Mouse (Mus musculus) layer of hippocampus, adult 18-20 months (tissue): ENCODE results near the gene Olfr1276. TPM values are rescaled to one million over a fixed set of nuclear protein-coding genes. Genes with fewer than 3 reads are reported as not detected.

Experiments used
- DNase-seq, 2 experiments: peaks; one replicate each; pipeline ENCODE4 v3.0.0; 2022; ENCODE audit warnings: low spot score in 2 of 2
- long read RNA-seq: library from polyadenylated mRNA; stranded (forward); transcript quantifications from one replicate; pipeline ENCODE4 v2.0.0, GENCODE M21; 2021
- total RNA-seq, 2 experiments: library from RNA; stranded (reverse); gene quantifications; 2 replicates each; pipeline ENCODE4 v1.2.3; 2021

Gene Olfr1276
- not detected for total RNA-seq
- long read RNA-seq, result 0 reads

- DNase-seq, result no peak
Observed at GRCm38 (mm10) chr2:111254216-111254615, at the start of gene Olfr1276. Olfr1276 (plus strand) TSS chr2:111254516.

DNA sequence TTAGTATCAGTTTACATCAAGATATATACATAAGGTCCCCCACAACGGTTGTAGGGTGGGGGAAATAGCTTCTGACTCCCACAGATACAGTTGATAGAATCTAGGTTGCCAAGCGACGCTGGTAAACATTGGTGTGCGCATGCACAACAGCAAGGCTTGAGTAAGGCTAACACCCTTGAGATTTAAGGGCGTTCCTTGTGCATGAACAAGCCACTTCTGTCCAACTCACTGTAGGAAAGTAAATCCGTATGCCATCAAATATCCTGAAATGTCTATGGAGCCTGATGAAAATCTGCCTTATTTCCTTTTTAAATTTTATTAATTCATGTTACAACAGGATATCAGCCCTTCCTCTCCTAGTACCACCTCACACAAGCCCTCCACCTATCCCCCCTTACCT lies 24.8 kb upstream of the Olfr1276 start, which contains the start of gene 4930430A15Rik:
Gene 4930430A15Rik, minus strand, starts transcription at position 101 of the 400 bp plus-strand sequence.
- no peak for DNase-seq

DNA sequence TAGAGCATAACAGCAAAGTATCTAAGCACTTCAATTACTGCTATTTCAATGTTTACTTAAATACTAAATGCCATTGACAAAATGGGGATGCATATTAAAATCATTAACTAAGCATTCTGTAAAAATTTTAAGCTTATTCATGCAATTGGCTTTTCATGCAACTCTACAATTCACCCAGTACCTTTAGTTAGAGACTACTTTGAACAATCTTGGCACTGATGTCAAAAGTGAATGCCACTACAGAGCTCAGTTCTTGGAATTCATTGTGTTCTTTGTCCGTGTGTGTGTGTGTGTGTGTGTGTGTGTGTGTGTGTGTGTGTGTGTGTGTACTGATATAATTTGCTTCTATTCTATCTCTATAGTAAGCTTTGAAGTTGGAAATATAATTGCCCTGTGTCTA lies 19.1 kb upstream of the Olfr1276 start, which contains the start of gene Olfr1275:
Gene Olfr1275, minus strand, starts transcription at position 101 of the 400 bp plus-strand sequence.
- DNase-seq, result no peak

GRCm38 (mm10) chr2:111274006-111274405 lies 19.7 kb downstream of the Olfr1276 start, which contains the start of gene Olfr1277:
Olfr1277 (minus strand) TSS chr2:111274106.
- no peak for DNase-seq

DNA sequence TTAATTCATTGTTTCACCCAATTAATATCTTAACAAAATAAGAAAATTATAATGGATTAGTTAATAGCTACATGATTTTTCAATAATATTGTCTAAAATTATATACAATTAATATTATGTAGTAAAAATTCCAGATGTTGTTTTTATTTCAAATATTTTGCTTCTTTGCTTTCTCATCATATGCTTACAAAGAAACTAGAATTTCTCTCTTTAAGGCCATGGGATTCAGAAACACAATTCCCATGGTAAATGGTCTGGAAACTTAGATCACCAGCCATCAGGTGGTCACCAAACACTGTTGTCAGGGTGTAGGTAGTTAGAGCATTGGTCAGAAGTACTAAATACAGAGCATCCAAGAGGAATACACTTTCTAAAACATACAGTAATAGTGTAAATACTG lies 35.5 kb downstream of the Olfr1276 start, which contains the start of gene Olfr1278:
Gene Olfr1278, plus strand, starts transcription at position 301 of the 400 bp plus-strand sequence.
- no peak for DNase-seq

GRCm38 (mm10) chr2:111298541-111298940 lies 44.2 kb downstream of the Olfr1276 start:
- DNase-seq, result no peak

- no peak for DNase-seq
Observed at GRCm38 (mm10) chr2:111300374-111300773, 46.1 kb downstream of the Olfr1276 start, which contains the start of gene Olfr1279. Olfr1279 (plus strand) TSS chr2:111300635.

Other genes starting within 250 kb of the Olfr1276 start
- gene Gm13941, start 148.5 kb upstream of the Olfr1276 start, total RNA-seq, result not detected
- gene Gm15130, start 101.6 kb upstream of the Olfr1276 start, total RNA-seq, result not detected
- not detected for gene 4930430A15Rik, start 24.9 kb upstream of the Olfr1276 start, total RNA-seq
- not detected for gene Olfr1275, start 19.2 kb upstream of the Olfr1276 start, total RNA-seq
- not detected for gene Olfr1277, start 19.6 kb downstream of the Olfr1276 start, total RNA-seq
- gene Olfr1278, start 35.6 kb downstream of the Olfr1276 start, total RNA-seq, result not detected
- gene Olfr1279, start 46.1 kb downstream of the Olfr1276 start, total RNA-seq, result not detected
- not detected for gene Olfr1280, start 59.5 kb downstream of the Olfr1276 start, total RNA-seq
- not detected for gene Olfr1281, start 72.0 kb downstream of the Olfr1276 start, total RNA-seq
- gene Olfr1282, start 81.6 kb downstream of the Olfr1276 start, total RNA-seq, result not detected
- gene Olfr1283, start 112.3 kb downstream of the Olfr1276 start, total RNA-seq, result not detected
- not detected for gene Olfr1284, start 121.0 kb downstream of the Olfr1276 start, total RNA-seq
- gene Olfr1286, start 168.6 kb downstream of the Olfr1276 start, total RNA-seq, result not detected
- not detected for gene Olfr1287, start 194.6 kb downstream of the Olfr1276 start, total RNA-seq
- gene Olfr1288, start 219.6 kb downstream of the Olfr1276 start, total RNA-seq, result not detected
- gene Olfr1289, start 226.3 kb downstream of the Olfr1276 start, total RNA-seq, result not detected
- gene Olfr1290, start 239.3 kb downstream of the Olfr1276 start, total RNA-seq, result not detected
- not detected for gene Olfr1291-ps1, start 242.7 kb downstream of the Olfr1276 start, total RNA-seq